Mouse (Mus musculus) left cerebral cortex, adult 18-20 months (tissue): ENCODE measurements around the gene Hook2. TPM values are rescaled to one million over a fixed set of nuclear protein-coding genes. Genes with fewer than 3 reads are reported as not detected.

Experiments used
- DNase-seq, 2 experiments: peaks; one replicate each; pipeline ENCODE4 v3.0.0; 2021 to 2022; ENCODE audit warnings: low spot score in 2 of 2, mixed read lengths in 1 of 2
- long read RNA-seq, 2 experiments: library from polyadenylated mRNA; stranded (forward); transcript quantifications; one replicate each; pipeline ENCODE4 v2.0.0; 2021
- total RNA-seq, 2 experiments: library from RNA; stranded (reverse); gene quantifications; 2 replicates each; pipeline ENCODE4 v1.2.3; 2021

Gene Hook2
- total RNA-seq = 1 to 10 TPM; 9.6 to 9.7 TPM
- long read RNA-seq, experiment 1, partial matches to known transcripts = 4 of 36 reads
- long read RNA-seq, experiment 1, other reads (novel, unspliced or antisense) = 30 of 36 reads
- long read RNA-seq, experiment 2, partial matches to known transcripts = 2 of 15 reads
- long read RNA-seq, experiment 2, other reads (novel, unspliced or antisense) = 10 of 15 reads

GRCm38 (mm10) chr8:84990349-84990748, at the start of gene Hook2:
Gene Hook2, plus strand, starts transcription at chr8:84990603.
- DNase-seq = peak; percentile 96 to 97

GRCm38 (mm10) chr8:84943699-84944098, 46.7 kb upstream of the Hook2 start:
- DNase-seq = no peak

DNA sequence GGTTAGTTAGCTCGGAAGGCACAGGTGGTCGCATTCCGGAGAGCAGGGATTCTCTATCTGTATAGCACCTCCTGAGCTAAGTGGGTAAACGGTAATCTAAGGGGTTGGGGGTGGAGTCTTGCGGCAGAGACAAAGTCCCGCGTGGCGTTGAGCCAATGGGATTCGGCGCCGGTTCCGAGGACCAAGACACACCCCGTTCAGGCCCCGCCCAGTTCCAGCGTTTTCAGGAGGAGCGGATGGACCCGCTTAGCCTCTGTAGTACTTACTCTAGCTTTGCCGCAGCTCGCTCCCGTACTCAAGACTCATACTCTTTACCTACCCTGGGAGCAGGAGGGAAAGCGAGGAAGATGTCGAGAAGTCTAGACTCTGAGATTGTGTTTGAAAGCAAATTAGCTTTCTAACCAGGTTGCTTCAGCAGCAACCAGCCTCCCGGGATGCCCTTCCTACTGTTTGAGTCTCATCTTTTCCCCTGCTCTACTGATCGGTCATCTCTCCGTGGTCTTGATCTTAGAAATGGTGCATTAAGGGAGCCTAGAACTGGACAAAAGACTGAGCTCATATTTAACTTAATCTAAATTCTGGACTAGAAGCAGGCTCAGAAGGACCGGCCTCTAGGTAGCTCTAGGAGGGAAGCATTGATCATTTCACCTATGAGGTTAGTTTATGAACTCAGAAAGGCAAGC, 45.8 kb upstream of the Hook2 start:
- peak; percentile 78 for DNase-seq

- DNase-seq = peak; percentile 79 to 87
Observed at GRCm38 (mm10) chr8:84945235-84945632, 45.2 kb upstream of the Hook2 start.

- peak in 1 of 2 experiments; percentile 58 for DNase-seq
Observed at GRCm38 (mm10) chr8:84945633-84946527, 44.5 kb upstream of the Hook2 start.

- no peak for DNase-seq
Observed at GRCm38 (mm10) chr8:84946528-84947240, 43.7 kb upstream of the Hook2 start, which contains the start of gene Rtbdn. Gene Rtbdn, plus strand, starts transcription at chr8:84946991.

DNA sequence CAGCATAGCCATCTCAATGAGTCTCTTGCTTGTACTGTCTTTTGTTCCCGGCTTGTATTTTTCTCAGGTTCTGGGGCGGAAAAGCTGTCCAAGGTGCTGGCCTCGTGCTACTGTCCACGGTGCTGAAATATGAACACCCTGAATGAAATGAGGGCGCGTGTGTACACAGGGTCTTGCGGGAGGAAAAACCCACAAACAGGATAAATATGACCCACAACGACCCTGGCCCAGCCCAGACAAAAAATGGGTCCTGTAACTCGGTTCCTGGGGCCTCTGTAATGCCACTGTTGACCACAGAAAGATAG, 43.2 kb upstream of the Hook2 start:
- no peak for DNase-seq

DNA sequence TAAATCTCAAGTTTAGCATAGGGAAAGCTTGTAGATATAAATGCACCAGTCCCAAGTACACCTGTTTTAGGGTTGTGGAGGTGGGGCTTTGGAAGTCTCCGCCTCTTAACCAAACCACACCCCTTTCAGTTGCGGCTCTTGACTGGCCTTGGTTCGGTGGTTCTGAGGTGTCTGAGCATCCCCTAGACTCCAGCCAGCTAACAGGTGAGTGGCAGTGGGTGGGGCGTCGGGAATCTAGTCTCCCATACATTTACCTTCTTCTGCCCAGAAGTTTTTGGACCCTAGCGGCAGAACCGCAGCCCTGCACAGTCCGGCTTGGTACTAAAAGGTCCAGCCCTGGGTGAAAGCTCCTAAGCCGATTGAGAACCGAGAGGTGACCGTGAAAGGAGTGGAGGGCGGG, 40.6 kb upstream of the Hook2 start:
- no peak for DNase-seq

DNA sequence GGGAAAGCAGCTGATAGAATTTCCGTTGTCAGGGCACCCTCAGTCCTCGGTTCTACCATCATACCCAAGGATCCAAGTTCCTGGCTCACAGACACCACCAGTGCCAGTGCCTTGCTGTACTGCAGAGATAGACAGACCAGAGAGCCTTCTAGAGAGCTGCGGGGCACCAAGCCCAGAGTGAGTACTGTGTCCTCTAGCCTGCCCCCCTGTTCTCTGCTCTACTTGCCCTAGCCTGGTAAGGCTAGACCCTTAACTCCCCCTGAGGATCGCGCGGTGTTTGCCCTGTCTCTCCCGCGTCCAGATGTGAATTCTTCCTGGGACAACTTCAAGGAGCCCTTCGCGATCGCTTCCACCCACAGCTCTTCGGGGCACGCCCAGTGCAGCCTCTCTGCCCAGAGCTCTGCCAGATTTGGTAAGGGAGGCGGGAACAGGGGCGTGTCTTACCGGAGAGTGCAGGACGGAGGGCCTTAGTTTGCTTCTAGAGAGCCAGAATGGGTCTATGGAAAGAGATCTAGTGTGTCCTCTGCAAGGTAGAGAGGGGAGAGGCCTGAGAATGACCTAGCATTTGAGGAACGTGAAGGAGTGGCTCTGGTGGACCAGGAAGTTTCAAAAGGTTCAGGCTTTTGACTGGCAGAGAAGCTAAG, 37.7 kb upstream of the Hook2 start:
- DNase-seq = no peak

GRCm38 (mm10) chr8:84956768-84957167, 33.6 kb upstream of the Hook2 start:
- DNase-seq = peak; percentile 76 to 84

- no peak for DNase-seq
Observed at GRCm38 (mm10) chr8:84959811-84960210, 30.6 kb upstream of the Hook2 start.

GRCm38 (mm10) chr8:84963952-84964351, 26.5 kb upstream of the Hook2 start:
- DNase-seq = no peak

DNA sequence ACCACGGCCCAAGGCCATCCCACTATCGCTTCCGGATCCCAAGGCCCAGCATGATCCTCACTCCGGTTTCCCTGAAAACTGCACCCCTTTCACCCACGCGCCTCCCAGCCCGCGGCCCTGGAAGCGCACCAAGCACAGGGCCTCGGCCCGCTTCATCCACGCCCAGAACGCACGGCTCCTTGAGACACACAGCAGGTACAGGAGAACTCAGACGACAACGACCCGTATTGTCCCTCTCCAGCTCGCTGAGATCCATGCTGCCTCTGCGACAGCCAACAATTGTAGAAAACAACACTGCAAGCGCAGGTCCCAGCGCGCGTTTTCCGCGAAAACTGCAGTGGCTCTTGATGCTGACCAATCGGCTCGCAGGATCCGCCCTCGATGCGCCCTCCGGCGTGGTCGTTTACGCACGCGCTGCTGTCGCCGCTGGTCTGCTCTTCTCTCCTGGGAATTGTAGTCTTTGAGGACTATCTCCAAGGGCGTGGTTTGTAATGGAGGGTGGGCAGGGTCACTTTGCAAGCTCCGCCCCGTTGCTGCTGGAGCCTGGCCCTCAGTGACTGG, 24.6 kb upstream of the Hook2 start:
- DNase-seq = peak; percentile 90 to 94

- DNase-seq = no peak
Observed at GRCm38 (mm10) chr8:84966603-84967002, 23.8 kb upstream of the Hook2 start.

DNA sequence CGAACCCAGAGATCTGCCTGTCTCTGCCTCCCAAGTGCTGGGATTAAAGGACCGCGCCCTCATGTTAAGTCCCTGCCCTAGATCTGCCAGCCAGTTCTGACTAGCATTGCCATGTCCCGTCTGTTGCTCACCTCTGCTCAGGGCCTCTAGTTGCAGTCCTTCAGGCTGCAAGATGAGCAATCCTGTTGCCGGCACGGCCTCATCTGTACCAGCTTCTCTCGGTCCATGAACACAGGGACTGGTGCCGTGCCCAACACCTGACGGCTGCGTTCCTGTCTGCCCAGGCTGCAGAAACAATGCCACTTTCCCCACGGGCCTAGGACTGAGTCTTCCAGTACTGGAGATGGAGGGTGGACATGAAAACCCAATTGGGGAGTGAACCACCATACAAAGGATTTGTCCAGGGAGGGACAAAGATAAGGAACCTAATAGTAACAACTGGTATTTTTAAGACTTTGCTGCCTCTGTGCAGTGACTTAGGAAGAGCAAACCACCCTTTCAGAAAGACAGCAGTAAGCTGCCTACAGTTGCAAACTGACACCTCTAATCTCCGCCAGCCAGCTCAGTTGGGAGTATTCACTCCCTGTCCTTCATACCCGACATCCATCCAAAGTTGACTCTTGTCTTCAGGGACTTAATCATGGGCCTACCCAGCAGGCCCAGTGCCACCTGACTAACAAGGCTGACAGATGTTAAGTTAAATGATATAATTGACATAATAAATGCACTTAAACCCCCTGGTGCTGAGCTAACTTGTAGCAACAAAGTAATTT, 22.7 kb upstream of the Hook2 start:
- no peak for DNase-seq

DNA sequence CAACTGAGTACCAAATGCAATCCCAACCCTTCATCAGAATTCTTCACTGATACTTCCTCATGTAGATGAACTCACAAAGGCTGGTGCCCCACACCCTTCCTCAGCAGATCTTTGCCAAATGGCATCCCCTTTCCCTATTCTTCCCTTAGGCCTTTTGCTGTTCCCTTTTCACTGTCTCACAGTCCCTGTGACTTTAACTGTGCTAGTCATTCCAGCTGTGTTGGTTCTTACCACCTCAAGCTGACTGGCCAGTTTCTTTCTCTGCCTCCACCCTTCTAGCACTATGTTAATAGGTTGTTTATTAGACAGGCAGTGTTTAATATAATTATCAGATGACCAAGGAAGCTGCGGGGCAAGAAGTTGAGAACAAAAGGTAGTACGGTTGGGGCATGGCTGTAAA, 21.8 kb upstream of the Hook2 start:
- DNase-seq = no peak

- DNase-seq = peak; percentile 69 to 78
Observed at GRCm38 (mm10) chr8:84969241-84970134, 20.9 kb upstream of the Hook2 start, which contains the start of the genes Gm49661, Prdx2 and Rnaseh2a. Gene Gm49661, minus strand, starts transcription at chr8:84969433. Gene Prdx2, plus strand, starts transcription at chr8:84969587. Gene Rnaseh2a, minus strand, starts transcription at chr8:84969767.

- DNase-seq = no peak
Observed at GRCm38 (mm10) chr8:84970135-84970790, 20.1 kb upstream of the Hook2 start.
